Mouse (Mus musculus) small intestine, adult 10 weeks (tissue): Measurements from ENCODE around the gene Gpt2. TPM values are rescaled to one million over a fixed set of nuclear protein-coding genes. Genes with fewer than 3 reads are reported as not detected.

ENCODE experiments used
- polyA plus RNA-seq: library from polyadenylated mRNA; stranded (reverse); fragments of 350-450 nt; fragmentation: Illumina TruSeq; extraction: RNeasy Lipid Tissue Mini Kit (QIAGEN cat#74804); gene quantifications from one replicate; pipeline ENCODE4 v1.2.3, GENCODE M21; 2014; ENCODE audit warnings: low replicate concordance

The Gpt2 gene
- 4.1 TPM for polyA plus RNA-seq

DNA sequence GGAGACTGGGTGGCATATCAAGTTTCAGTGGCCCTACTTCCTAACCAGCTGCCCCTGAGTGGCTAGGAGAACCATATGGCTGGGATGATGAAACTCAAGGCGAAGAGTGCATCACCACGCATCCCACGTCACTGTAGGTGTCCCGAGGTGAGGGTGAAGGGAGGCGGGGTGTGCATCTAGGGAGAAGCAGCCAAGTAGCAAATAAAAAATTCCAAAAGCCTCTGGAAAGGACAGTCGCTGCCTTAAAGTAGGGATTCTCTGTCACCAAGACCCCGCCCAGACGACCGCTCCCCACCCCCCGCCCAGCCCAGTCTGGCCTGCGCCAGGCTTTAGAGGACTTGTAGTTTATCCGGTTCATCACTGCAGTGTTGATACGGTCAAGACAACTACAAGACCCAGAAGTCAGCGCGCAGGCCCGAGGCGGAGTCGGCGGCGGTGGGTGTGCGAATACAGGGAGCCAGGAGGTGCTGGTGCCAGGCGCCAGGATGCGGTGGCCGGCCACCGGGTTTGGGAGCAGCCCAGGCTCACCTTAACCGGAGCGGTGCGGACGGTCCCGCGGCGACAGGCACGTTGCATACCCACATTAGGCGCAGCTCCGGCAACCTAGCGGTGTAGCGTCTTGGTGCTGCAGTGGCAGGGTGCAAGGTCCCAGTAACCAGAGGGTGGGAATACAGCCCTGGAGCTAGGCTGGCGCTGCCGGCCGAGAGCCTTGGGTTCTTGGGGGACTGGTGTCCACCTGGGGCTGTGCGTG is at the start of gene Gpt2:
Gpt2 (plus strand) TSS at position 452 of the 751 bp plus-strand sequence.

DNA sequence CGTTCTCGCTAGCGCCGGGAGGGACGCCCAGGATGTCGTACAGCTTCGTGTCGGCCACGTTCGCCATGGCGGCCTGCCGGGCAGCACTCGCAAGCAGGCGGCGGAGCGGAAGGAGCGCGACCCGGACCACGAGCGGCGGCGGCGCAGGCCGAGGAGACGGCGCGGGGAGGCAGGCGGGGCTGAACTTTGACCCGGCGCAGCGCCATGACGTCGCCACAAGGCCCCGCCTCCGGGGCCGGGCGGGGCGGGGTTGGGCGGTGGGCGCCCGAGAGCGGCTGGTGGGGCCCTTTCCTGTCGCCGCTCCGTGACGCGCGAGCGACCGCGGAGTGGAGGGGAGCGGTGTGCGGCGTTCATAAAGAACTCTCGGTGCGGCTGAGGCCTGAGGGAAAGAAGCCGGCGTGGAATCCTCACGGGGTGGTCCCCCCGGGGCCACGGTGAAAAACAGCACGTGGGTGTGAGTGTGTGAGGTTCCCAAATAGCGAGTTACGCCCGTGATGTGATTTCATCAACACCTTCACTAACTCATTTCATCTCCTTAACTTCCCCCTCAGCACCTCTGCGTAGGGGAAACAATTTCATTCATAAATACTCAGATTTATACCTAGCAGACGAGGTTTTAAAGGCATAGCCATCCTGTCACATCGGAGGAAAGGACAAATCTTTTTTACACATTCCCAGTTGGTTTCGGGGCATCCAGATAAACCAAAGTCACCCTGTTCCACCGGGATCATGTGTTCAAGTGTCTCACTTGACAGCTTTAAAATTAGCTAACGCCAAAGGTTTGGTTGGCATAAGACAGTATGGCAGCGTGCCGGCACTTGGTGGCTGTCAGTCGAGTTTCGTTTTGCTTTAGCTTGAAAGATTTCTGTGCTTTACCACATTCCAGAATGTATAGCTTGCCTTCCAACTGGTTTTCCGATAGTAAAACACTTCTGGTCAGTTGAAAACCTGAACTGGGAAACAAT is 63.1 kb downstream of the Gpt2 start, which contains the start of gene Dnaja2:
Dnaja2 (minus strand) TSS at position 164 of the 965 bp plus-strand sequence.

Other genes with a start within 250 kb of the Gpt2 start
- 45.0 TPM for gene Orc6, start 192.9 kb upstream of the Gpt2 start, polyA plus RNA-seq
- gene Vps35, start 192.8 kb upstream of the Gpt2 start, polyA plus RNA-seq, result 304 TPM
- gene Mylk3, start 106.2 kb upstream of the Gpt2 start, polyA plus RNA-seq, result 2.0 TPM
- gene 4921524J17Rik, start 59.7 kb upstream of the Gpt2 start, polyA plus RNA-seq, result 28.9 TPM
- 304 TPM for gene Dnaja2, start 62.8 kb downstream of the Gpt2 start, polyA plus RNA-seq
- 2.7 TPM for gene Neto2, start 208.3 kb downstream of the Gpt2 start, polyA plus RNA-seq